Mouse (Mus musculus) ES-E14 (cell line): Measurements from ENCODE around the gene Slmap. TPM values are rescaled to one million over a fixed set of nuclear protein-coding genes. Genes with fewer than 3 reads are reported as not detected.

Source experiments
- DNase-seq: peaks from one replicate; pipeline ENCODE4 v3.0.0-alpha.2; 2013; ENCODE audit warnings: low read depth, low spot score
- H3K27ac ChIP-seq: 2 replicates; pipeline ENCODE4 v1.5.1; 2012; ENCODE audit warnings: low read depth, mild to moderate bottlenecking, low read length, moderate library complexity, mixed read lengths; ENCODE audit not compliant: poor library complexity, insufficient read depth, severe bottlenecking
- H3K36me3 ChIP-seq: 2 replicates; pipeline ENCODE4 v1.6.1; 2012; ENCODE audit warnings: mild to moderate bottlenecking, low read length, moderate library complexity, mixed read lengths; ENCODE audit not compliant: control insufficient read depth, poor library complexity, insufficient read depth, severe bottlenecking
- H3K4me1 ChIP-seq, 2 experiments: fragments of 150-350 bp in 1 of 2; sonication (generic) in 1 of 2; 2 replicates each; pipeline ENCODE4 v1.6.1; 2012; ENCODE audit warnings: low read length in 2 of 2, mild to moderate bottlenecking in 1 of 2, mixed read lengths in 1 of 2; ENCODE audit not compliant: control insufficient read depth in 2 of 2, insufficient read depth in 2 of 2, poor library complexity in 1 of 2
- H3K4me3 ChIP-seq, 2 experiments: fragments of 150-350 bp in 1 of 2; sonication (generic) in 1 of 2; 2 replicates each; pipeline ENCODE4 v1.5.1; 2012; ENCODE audit warnings: low read length in 2 of 2, low read depth in 1 of 2, mild to moderate bottlenecking in 1 of 2, mixed read lengths in 1 of 2; ENCODE audit not compliant: insufficient read depth in 1 of 2, poor library complexity in 1 of 2, severe bottlenecking in 1 of 2
- H3K9ac ChIP-seq: 2 replicates; pipeline ENCODE4 v1.6.1; 2012; ENCODE audit warnings: low read depth, mild to moderate bottlenecking, low read length, mixed read lengths; ENCODE audit not compliant: poor library complexity, insufficient read depth, severe bottlenecking
- H3K9me3 ChIP-seq: fragments of 150-350 bp; sonication (generic); 2 replicates; pipeline ENCODE4 v1.6.1; 2012; ENCODE audit warnings: low read depth, mild to moderate bottlenecking, low read length; ENCODE audit not compliant: control insufficient read depth, insufficient read depth
- CHD2 ChIP-seq: IDR thresholded peaks from 2 replicates; pipeline ENCODE4 v1.6.1; 2014; ENCODE audit warnings: mild to moderate bottlenecking, low read depth, low read length, inconsistent platforms
- HCFC1 ChIP-seq: IDR thresholded peaks from 2 replicates; pipeline ENCODE4 v1.6.1; 2012; ENCODE audit warnings: low read length, inconsistent platforms, borderline replicate concordance; ENCODE audit not compliant: insufficient read depth
- MAFK ChIP-seq: IDR thresholded peaks from 2 replicates; pipeline ENCODE4 v1.6.1; 2014; ENCODE audit warnings: mild to moderate bottlenecking, low read depth, low read length, inconsistent platforms; ENCODE audit not compliant: insufficient read depth
- ZC3H11A ChIP-seq: IDR thresholded peaks from 2 replicates; pipeline ENCODE4 v1.6.1; 2012; ENCODE audit warnings: low read depth, mild to moderate bottlenecking, inconsistent platforms, low read length, borderline replicate concordance
- ZNF384 ChIP-seq: IDR thresholded peaks from 2 replicates; pipeline ENCODE4 v1.6.1; 2012; ENCODE audit warnings: low read depth, low read length, inconsistent platforms
- in situ Hi-C, 2 experiments: fragments of 600-800 bp; cut with MboI; formaldehyde crosslinking; loops; one replicate each; pipeline ENCODE4 v1.15.1; 2025; ENCODE audit warnings: low sequenced_read_pairs in 2 of 2, inconsistent platforms in 1 of 2; ENCODE audit not compliant: unreplicated experiment in 2 of 2
- total RNA-seq: library from RNA; depleted of rRNA; stranded (reverse); fragments of 300-350 nt; gene quantifications from 2 replicates; pipeline ENCODE4 v1.2.3, GENCODE M21; 2012

Slmap gene
- total RNA-seq, 1 experiment = 45.2 TPM

DNA sequence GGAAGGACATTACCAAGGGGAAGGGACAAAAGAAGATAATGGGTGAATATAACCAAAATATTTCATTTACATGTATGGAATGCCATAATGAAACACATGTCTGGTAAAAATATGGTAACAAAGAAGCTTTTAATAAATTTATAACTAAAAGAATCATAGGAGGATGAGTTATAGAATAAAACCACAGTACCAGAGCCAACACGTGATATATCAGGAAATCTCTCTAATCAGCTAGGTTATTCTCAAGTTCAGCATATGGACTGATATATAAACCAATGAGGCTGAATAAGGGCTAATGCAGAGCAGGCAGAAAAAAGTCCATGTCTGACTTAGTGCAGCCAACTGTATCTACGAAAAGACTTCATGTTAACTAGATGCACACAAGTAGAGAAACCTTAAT, 58.3 kb downstream of the Slmap start:
- H3K9ac ChIP-seq = no peak overlapping the region
- no peaks in the 10 kb centered on the region for H3K36me3 ChIP-seq
- DNase-seq = no peak
- H3K4me1 ChIP-seq = no peaks in the 10 kb centered on the region
- TF ChIP-seq HCFC1 = no peak
- TF ChIP-seq ZC3H11A = no peak
- no peak for TF ChIP-seq MAFK
- no peak for TF ChIP-seq CHD2
- TF ChIP-seq ZNF384 = no peak
- H3K4me3 ChIP-seq = no peak overlapping the region
- no peak overlapping the region for H3K27ac ChIP-seq
- no peaks in the 10 kb centered on the region for H3K9me3 ChIP-seq
- in situ Hi-C loops = no loop called here

DNA sequence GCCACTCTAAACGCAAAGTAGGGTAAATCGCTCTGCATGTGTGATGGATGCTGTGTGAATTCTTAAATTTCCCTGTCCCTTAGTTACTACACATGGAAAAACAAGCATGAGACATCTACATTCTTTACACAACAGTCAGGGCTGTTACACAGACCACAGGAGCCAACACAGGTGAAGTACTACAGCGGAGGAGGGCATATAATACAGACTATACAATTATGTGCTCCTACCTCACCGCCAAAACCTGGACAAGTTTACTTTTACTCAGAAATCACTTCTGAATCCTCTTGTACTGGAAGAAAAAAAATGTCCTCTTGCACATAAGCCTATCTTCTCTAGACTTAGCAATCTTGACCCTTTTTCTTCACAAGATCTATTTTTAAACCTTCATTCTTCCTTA, 66.8 kb downstream of the Slmap start:
- Histone ChIP-seq H3K36me3 (no peaks in the 10 kb centered on the region), H3K27ac (no peak overlapping the region), H3K9ac (no peak overlapping the region), H3K4me3 (no peak overlapping the region), H3K4me1 (0 out of 4 replicates have a peak, but pooled peaks cover 0 to 1% of the 10 kb centered on the region in 2 experiments), H3K9me3 (no peaks in the 10 kb centered on the region)
- no peak for TF ChIP-seq CHD2
- in situ Hi-C loops = no loop called here
- no peak for DNase-seq

DNA sequence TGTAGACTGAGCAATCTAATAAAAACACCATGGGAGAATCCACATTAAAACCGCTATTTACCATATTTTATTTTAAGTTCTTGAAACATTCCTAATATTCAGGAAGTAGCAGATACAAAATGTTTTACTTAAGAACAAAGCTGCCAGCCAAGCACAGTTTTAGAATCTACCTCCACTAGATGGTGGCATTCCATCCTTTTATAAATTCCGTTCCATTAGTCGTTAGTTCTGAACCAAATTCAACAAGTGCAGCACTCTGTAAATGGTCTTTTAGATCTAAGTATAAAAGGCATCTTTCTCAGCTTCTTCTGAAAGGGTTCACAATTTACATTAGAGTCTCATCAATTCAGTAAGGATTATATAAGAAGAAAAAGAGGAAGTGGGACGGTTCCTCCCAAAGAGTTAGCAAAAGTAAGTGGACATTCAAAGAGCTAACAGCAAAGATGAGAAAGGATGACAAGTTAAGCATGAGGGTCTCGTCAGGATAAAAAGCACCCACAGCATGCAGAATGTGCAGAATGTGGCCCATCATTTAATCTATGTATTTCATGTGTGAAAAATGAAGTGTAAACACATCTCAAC, 68.1 kb downstream of the Slmap start:
- Histone ChIP-seq H3K36me3 (peaks cover 2% of the 10 kb centered on the region), H3K4me3 (no peak overlapping the region), H3K9ac (no peak overlapping the region), H3K27ac (no peak overlapping the region), H3K9me3 (no peaks in the 10 kb centered on the region), H3K4me1 (0 out of 4 replicates have a peak, but pooled peaks cover 0 to 1% of the 10 kb centered on the region in 2 experiments)
- in situ Hi-C loops = no loop called here
- no peak for DNase-seq
- TF ChIP-seq CHD2 (no peak), HCFC1 (no peak), ZNF384 (no peak), ZC3H11A (no peak), MAFK (no peak)

DNA sequence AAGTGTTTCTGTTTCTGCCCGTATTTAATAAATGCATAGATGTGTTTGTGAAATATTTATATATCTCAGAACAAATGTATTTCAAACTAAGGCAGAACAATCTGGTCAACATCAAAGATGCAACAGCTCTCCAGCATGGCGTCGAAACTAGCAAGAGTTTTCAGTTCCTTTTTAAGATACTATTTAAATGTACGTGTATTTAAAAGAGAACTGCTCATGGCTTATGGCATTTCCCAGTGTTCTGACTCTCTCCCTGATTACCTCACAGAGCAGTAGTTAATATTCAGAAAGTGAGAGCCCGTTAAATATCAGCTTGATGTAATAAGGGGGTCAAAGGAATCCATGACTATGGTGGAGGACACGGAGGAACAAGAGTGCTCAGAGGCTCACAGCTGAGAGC, 68.8 kb downstream of the Slmap start:
- Histone ChIP-seq H3K9ac (no peak overlapping the region), H3K27ac (no peak overlapping the region), H3K9me3 (no peaks in the 10 kb centered on the region), H3K36me3 (peaks cover 2% of the 10 kb centered on the region), H3K4me3 (no peak overlapping the region), H3K4me1 (0 out of 4 replicates have a peak, but pooled peaks cover 0 to under 1% of the 10 kb centered on the region in 2 experiments)
- TF ChIP-seq HCFC1 (no peak), ZNF384 (no peak), CHD2 (no peak), MAFK (no peak), ZC3H11A (no peak)
- no peak for DNase-seq
- in situ Hi-C loops = no loop called here

DNA sequence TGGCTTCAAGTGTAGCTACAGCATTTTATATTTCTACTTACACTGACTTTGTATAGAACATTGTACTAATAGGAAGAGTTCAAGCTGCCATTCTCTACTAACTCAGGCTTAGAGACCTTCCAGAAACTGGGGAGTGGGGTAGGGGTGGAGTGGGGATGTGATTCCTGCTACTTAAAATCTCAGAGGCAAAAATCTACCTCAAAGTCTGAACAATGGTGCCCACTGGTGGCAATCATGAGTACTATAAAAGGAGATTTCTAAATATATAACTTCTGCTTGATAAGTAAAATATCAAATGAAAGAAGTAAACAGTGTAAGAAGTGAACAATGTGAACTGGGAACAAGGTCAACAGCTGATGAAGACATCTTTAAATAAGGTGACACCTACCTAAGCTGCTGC, 75.2 kb downstream of the Slmap start:
- Histone ChIP-seq H3K9me3 (no peaks in the 10 kb centered on the region), H3K4me3 (no peak overlapping the region), H3K36me3 (peaks cover 2% of the 10 kb centered on the region), H3K27ac (no peak overlapping the region), H3K9ac (no peak overlapping the region), H3K4me1 (peaks cover 2 to 4% of the 10 kb centered on the region in 2 experiments; a peak in 1 of 4 replicates)
- no peak for DNase-seq
- TF ChIP-seq HCFC1 = no peak
- TF ChIP-seq MAFK = no peak
- TF ChIP-seq ZNF384 = no peak
- in situ Hi-C loops = no loop called here
